Mouse (Mus musculus): ENCODE results near the gene Kcnj15. TPM values are rescaled to one million over a fixed set of nuclear protein-coding genes. Genes with fewer than 3 reads are reported as not detected.

The Kcnj15 gene
- polyA plus RNA-seq, 1 experiment from 2014 or later: 4.9 TPM

- DNase-seq (ENCODE audit: low spot score): no peak
Measured at GRCm38 (mm10) chr16:95244626-95245303, 12.6 kb upstream of the Kcnj15 start.

GRCm38 (mm10) chr16:95245499-95245898 is 11.9 kb upstream of the Kcnj15 start:
- DNase-seq (ENCODE audit: low spot score): no peak

- DNase-seq (ENCODE audit: low spot score): no peak
Measured at GRCm38 (mm10) chr16:95248646-95249045, 8.7 kb upstream of the Kcnj15 start.

GRCm38 (mm10) chr16:95256648-95257047 is 710 bp upstream of the Kcnj15 start:
- no peak for DNase-seq (ENCODE audit: low spot score)

- DNase-seq (ENCODE audit: low spot score): no peak
Measured at GRCm38 (mm10) chr16:95258100-95258499, 742 bp downstream of the Kcnj15 start.

- no peak for DNase-seq (ENCODE audit: low spot score)
Measured at GRCm38 (mm10) chr16:95259505-95259904, 2.1 kb downstream of the Kcnj15 start.

- DNase-seq (ENCODE audit: low spot score): no peak
Measured at GRCm38 (mm10) chr16:95260693-95261092, 3.3 kb downstream of the Kcnj15 start.

- DNase-seq (ENCODE audit: low spot score): no peak
Measured at GRCm38 (mm10) chr16:95261807-95262206, 4.4 kb downstream of the Kcnj15 start.

GRCm38 (mm10) chr16:95262706-95263363 is 5.5 kb downstream of the Kcnj15 start:
- peak; percentile 83 for DNase-seq (ENCODE audit: low spot score)

GRCm38 (mm10) chr16:95264324-95264723 is 7.0 kb downstream of the Kcnj15 start:
- DNase-seq (ENCODE audit: low spot score): no peak

- no peak for DNase-seq (ENCODE audit: low spot score)
Measured at GRCm38 (mm10) chr16:95267481-95268183, 10.3 kb downstream of the Kcnj15 start.

GRCm38 (mm10) chr16:95269610-95270009 is 12.3 kb downstream of the Kcnj15 start:
- DNase-seq (ENCODE audit: low spot score): no peak

GRCm38 (mm10) chr16:95273101-95273500 is 15.7 kb downstream of the Kcnj15 start:
- no peak for DNase-seq (ENCODE audit: low spot score)

GRCm38 (mm10) chr16:95275713-95276502 is 18.6 kb downstream of the Kcnj15 start:
- no peak for DNase-seq (ENCODE audit: low spot score)

GRCm38 (mm10) chr16:95279015-95279414 is 21.7 kb downstream of the Kcnj15 start:
- no peak for DNase-seq (ENCODE audit: low spot score)

GRCm38 (mm10) chr16:95280338-95280737 is 23.0 kb downstream of the Kcnj15 start:
- DNase-seq (ENCODE audit: low spot score): no peak

GRCm38 (mm10) chr16:95283369-95283768 is 26.0 kb downstream of the Kcnj15 start:
- DNase-seq (ENCODE audit: low spot score): no peak

- DNase-seq (ENCODE audit: low spot score): peak; percentile 44
Measured at GRCm38 (mm10) chr16:95284085-95284727, 26.8 kb downstream of the Kcnj15 start.

GRCm38 (mm10) chr16:95285043-95285442 is 27.7 kb downstream of the Kcnj15 start:
- DNase-seq (ENCODE audit: low spot score): no peak

- no peak for DNase-seq (ENCODE audit: low spot score)
Measured at GRCm38 (mm10) chr16:95285767-95286166, 28.4 kb downstream of the Kcnj15 start.

GRCm38 (mm10) chr16:95287656-95288055 is 30.3 kb downstream of the Kcnj15 start:
- no peak for DNase-seq (ENCODE audit: low spot score)
